Mouse (Mus musculus) brain, embryonic 14.5 days (tissue): ENCODE results near the gene Rhobtb3. TPM values are rescaled to one million over a fixed set of nuclear protein-coding genes. Genes with fewer than 3 reads are reported as not detected.

Experiments
- DNase-seq: peaks from one replicate; pipeline ENCODE4 v3.0.0-alpha.2; 2011; ENCODE audit warnings: low read depth
- CTCF ChIP-seq: fragments of 200-500 bp; IDR thresholded peaks from 2 replicates; pipeline ENCODE4 v1.5.1; 2012; ENCODE audit warnings: inconsistent platforms, mild to moderate bottlenecking, moderate library complexity, borderline replicate concordance; ENCODE audit not compliant: insufficient read depth, insufficient read length; ENCODE audit errors: extremely low read depth
- POLR2A ChIP-seq: fragments of 200-500 bp; IDR thresholded peaks from 2 replicates; pipeline ENCODE4 v1.6.1; 2012; ENCODE audit warnings: mild to moderate bottlenecking, inconsistent platforms, borderline replicate concordance; ENCODE audit not compliant: poor library complexity, insufficient read depth, insufficient read length, severe bottlenecking; ENCODE audit errors: extremely low read depth
- polyA plus RNA-seq: library from polyadenylated mRNA; depleted of rRNA; stranded (reverse); fragments of >200 nt; gene quantifications from 2 replicates; pipeline ENCODE4 v1.2.3, GENCODE M21; 2012

Rhobtb3 gene
- polyA plus RNA-seq, 1 experiment: 25.3 TPM

- no peak for DNase-seq
- TF ChIP-seq POLR2A (no peak), CTCF (no peak)
Measured at GRCm38 (mm10) chr13:75865486-75866184, 78.1 kb downstream of the Rhobtb3 start.

- no peak for DNase-seq
- TF ChIP-seq CTCF: no peak
Measured at GRCm38 (mm10) chr13:75859264-75859844, 84.4 kb downstream of the Rhobtb3 start.

- TF ChIP-seq POLR2A: no peak
- no peak for TF ChIP-seq CTCF
- no peak for DNase-seq
Measured at GRCm38 (mm10) chr13:75853118-75853517, 90.6 kb downstream of the Rhobtb3 start.

GRCm38 (mm10) chr13:75852027-75852426 lies 91.7 kb downstream of the Rhobtb3 start:
- TF ChIP-seq CTCF (no peak), POLR2A (no peak)
- DNase-seq: no peak

- DNase-seq: no peak
- no peak for TF ChIP-seq POLR2A
- no peak for TF ChIP-seq CTCF
Measured at GRCm38 (mm10) chr13:75847027-75847426, 96.7 kb downstream of the Rhobtb3 start.

GRCm38 (mm10) chr13:75845519-75846166 lies 98.1 kb downstream of the Rhobtb3 start:
- TF ChIP-seq POLR2A: no peak
- no peak for TF ChIP-seq CTCF
- DNase-seq: no peak

GRCm38 (mm10) chr13:75844833-75845518 lies 98.7 kb downstream of the Rhobtb3 start:
- no peak for TF ChIP-seq CTCF
- no peak for TF ChIP-seq POLR2A
- no peak for DNase-seq

GRCm38 (mm10) chr13:75843993-75844683 lies 99.6 kb downstream of the Rhobtb3 start:
- TF ChIP-seq CTCF (no peak), POLR2A (no peak)
- no peak for DNase-seq

- no peak for DNase-seq
- no peak for TF ChIP-seq POLR2A
- TF ChIP-seq CTCF: no peak
Measured at GRCm38 (mm10) chr13:75843331-75843730, 100.4 kb downstream of the Rhobtb3 start.

GRCm38 (mm10) chr13:75841950-75842349 lies 101.8 kb downstream of the Rhobtb3 start:
- DNase-seq: no peak
- TF ChIP-seq POLR2A: no peak
- no peak for TF ChIP-seq CTCF

GRCm38 (mm10) chr13:75840752-75841285 lies 102.9 kb downstream of the Rhobtb3 start:
- peak; percentile 38 for DNase-seq
- TF ChIP-seq POLR2A (no peak), CTCF (no peak)
